Comparison of ENCODE assay signal across 18 mouse cellular contexts in the genomic region with DNA sequence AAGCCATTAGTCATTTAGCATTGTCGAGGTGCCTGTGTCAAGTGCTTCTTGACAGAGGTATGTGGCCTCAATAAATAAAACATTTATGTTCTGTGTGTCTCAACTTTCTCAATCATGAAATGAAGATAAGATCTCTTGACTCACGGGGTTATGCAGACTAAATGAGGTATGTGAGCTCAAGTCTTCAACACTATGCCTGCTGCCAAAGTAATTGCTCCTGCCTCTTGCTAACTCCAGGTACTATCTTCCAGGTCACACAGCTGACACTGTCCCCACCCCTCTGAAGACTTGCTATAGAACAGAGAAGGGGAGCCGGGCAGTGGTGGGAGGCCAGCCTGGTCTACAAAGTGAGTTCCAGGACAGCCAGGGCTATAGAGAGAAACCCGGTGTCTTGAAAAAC. TPM values are rescaled to one million over a fixed set of nuclear protein-coding genes. Genes with fewer than 3 reads are reported as not detected.
DNase-seq lines count a peak whose midpoint lies in the region; ATAC-seq and TF ChIP-seq lines count a peak whose summit lies in the region.
"Had no signal": no experiment of that assay in that cellular context is flagged by ENCODE, and none has a peak within 500 bp of the region (broad histone marks: within the 10 kb centered on the region; RNA-seq: fewer than 3 reads in every experiment).

No protein-coding gene starts in this region.

- no peak overlapping the region for H3K9ac ChIP-seq in heart, embryonic 11.5 days (ENCODE audit: low read depth, low read length)
- H3K9ac ChIP-seq in liver, postnatal 0 days (replicated peaks): peak overlapping the region; percentile 33; the same call in 1 of the 2 replicates
- no peak overlapping the region for H3K9ac ChIP-seq in stomach, embryonic 15.5 days
- H3K9ac ChIP-seq: embryonic facial prominence, embryonic 12.5 days; forebrain, postnatal 0 days had no signal

- H3K36me3 ChIP-seq in heart, embryonic 11.5 days (ENCODE audit: control insufficient read depth, insufficient read depth, low read length): no peaks in the 10 kb centered on the region
- no peaks in the 10 kb centered on the region for H3K36me3 ChIP-seq in liver, postnatal 0 days (replicated peaks; ENCODE audit: insufficient read depth, low read length)
- no peaks in the 10 kb centered on the region for H3K36me3 ChIP-seq in stomach, embryonic 15.5 days
- H3K36me3 ChIP-seq: embryonic facial prominence, embryonic 12.5 days; midbrain, embryonic 10.5 days had no signal

- H3K4me2 ChIP-seq in heart, embryonic 11.5 days: peak overlapping the region; percentile 34; the same call in 1 of the 2 replicates
- peak overlapping the region; percentile 47; the same call in 1 of the 2 replicates for H3K4me2 ChIP-seq in liver, postnatal 0 days (ENCODE audit: low read depth, low read length)
- H3K4me2 ChIP-seq in stomach, embryonic 15.5 days: no peak overlapping the region
- H3K4me2 ChIP-seq: embryonic facial prominence, embryonic 12.5 days had no signal

- no peak for DNase-seq in heart, postnatal 4 days
- DNase-seq in fat pad, adult 2 months (ENCODE audit: extremely low read depth, low read depth, low spot score): peak; percentile 61
- DNase-seq in liver, postnatal 0 days: no peak
- DNase-seq in urinary bladder, postnatal 4 days (ENCODE audit: low spot score in 2 of 2): no peak
- no peak for DNase-seq in layer of hippocampus, adult 18-20 months (ENCODE audit: low spot score in 2 of 2)
- DNase-seq in kidney, postnatal 4 days: no peak
- DNase-seq: adrenal gland, postnatal 10 days; cerebellum, adult 11 months; forebrain, postnatal 0 days; gastrocnemius, postnatal 36 days; kidney, adult 2 months; layer of hippocampus, adult 9-11 months had no signal

- no peak; the same call in 1 of the 2 replicates for ATAC-seq in heart, embryonic 11.5 days (replicated peaks; ENCODE audit: insufficient number of reproducible peaks, low FRiP score, low TSS enrichment)
- ATAC-seq in liver, postnatal 0 days: 0 out of 2 replicates have a peak, but pooled peaks have one; percentile 14
- ATAC-seq in stomach, embryonic 15.5 days (ENCODE audit: insufficient read depth, low FRiP score, low read depth): peak; percentile 53; the same call in 1 of the 2 replicates
- ATAC-seq: forebrain, postnatal 0 days had no signal

- H3K4me3 ChIP-seq in heart, embryonic 11.5 days (ENCODE audit: low read depth, low read length): no peak overlapping the region
- no peak overlapping the region for H3K4me3 ChIP-seq in liver, postnatal 0 days (ENCODE audit: low read depth, low read length)
- H3K4me3 ChIP-seq in stomach, embryonic 15.5 days (replicated peaks): no peak overlapping the region
- H3K4me3 ChIP-seq: embryonic facial prominence, embryonic 12.5 days; midbrain, embryonic 10.5 days; myocyte had no signal

- H3K27me3 ChIP-seq in heart, embryonic 11.5 days (ENCODE audit: control insufficient read depth, insufficient read depth, low read length): 0 out of 2 replicates have a peak, but pooled peaks cover 2% of the 10 kb centered on the region
- H3K27me3 ChIP-seq in liver, postnatal 0 days (ENCODE audit: insufficient read depth, low read length): no peaks in the 10 kb centered on the region
- H3K27me3 ChIP-seq in stomach, embryonic 15.5 days (replicated peaks): no peaks in the 10 kb centered on the region
- H3K27me3 ChIP-seq: embryonic facial prominence, embryonic 12.5 days had no signal

- H3K27ac ChIP-seq in heart, embryonic 11.5 days (ENCODE audit: low read depth, low read length): peak overlapping the region; percentile 70; the same call in 1 of the 2 replicates
- H3K27ac ChIP-seq in liver, postnatal 0 days (ENCODE audit: low read depth): peak overlapping the region; percentile 49; the same call in 1 of the 2 replicates
- peak overlapping the region; percentile 84 for H3K27ac ChIP-seq in stomach, embryonic 15.5 days
- H3K27ac ChIP-seq: embryonic facial prominence, embryonic 12.5 days; midbrain, embryonic 10.5 days had no signal

- TF ChIP-seq EP300 in liver, postnatal 0 days (IDR thresholded peaks at IDR 0.05; ENCODE audit: low read depth): no peak

- peaks cover 11% of the 10 kb centered on the region; the same call in 1 of the 2 replicates for H3K4me1 ChIP-seq in heart, embryonic 11.5 days (ENCODE audit: control insufficient read depth, insufficient read depth, low read length)
- H3K4me1 ChIP-seq in liver, postnatal 0 days (ENCODE audit: insufficient read depth): peaks cover 20% of the 10 kb centered on the region
- no peaks in the 10 kb centered on the region; the same call in 1 of the 2 replicates for H3K4me1 ChIP-seq in stomach, embryonic 15.5 days

- TF ChIP-seq CTCF in liver, postnatal 0 days (IDR thresholded peaks at IDR 0.05; ENCODE audit: low read depth): no peak

- H3K9me3 ChIP-seq in heart, embryonic 11.5 days (replicated peaks; ENCODE audit: control insufficient read depth, low read length): no peaks in the 10 kb centered on the region
- no peaks in the 10 kb centered on the region for H3K9me3 ChIP-seq in liver, postnatal 0 days (ENCODE audit: low read length)
- no peaks in the 10 kb centered on the region for H3K9me3 ChIP-seq in stomach, embryonic 15.5 days
- H3K9me3 ChIP-seq: embryonic facial prominence, embryonic 12.5 days; midbrain, embryonic 10.5 days had no signal

- WGBS in heart, embryonic 11.5 days (ENCODE audit: insufficient replicate concordance): 45% methylated on average over 4 of the region's 4 CpGs
- whole genome bisulfite sequencing in liver, postnatal 0 days (ENCODE audit: insufficient replicate concordance): 35% methylated on average over 4 of the region's 4 CpGs
- 22% methylated on average over 4 of the region's 4 CpGs for WGBS in stomach, embryonic 15.5 days

RNA-seq across cellular contexts. Expression of gene Liph, which starts 0.9 kb away (rescaled TPM):
- polyA plus RNA-seq in heart, embryonic 11.5 days (2014; fragmentation: Nextera tagmentation; extraction: Ambion mirVana): 0.27 and 0.96 TPM in 2 replicates
- under 1 TPM in 1 of 2 experiments, not detected in 1; 0.17 TPM for total RNA-seq in heart, postnatal 4 days (2021)
- polyA plus RNA-seq in liver, postnatal 0 days (2015; fragmentation: Nextera tagmentation; extraction: Ambion mirVana): 0.33 and 0.48 TPM in 2 replicates
- polyA plus RNA-seq in stomach, embryonic 15.5 days (2015; fragmentation: Nextera tagmentation; extraction: Ambion mirVana): 15.9 and 21.4 TPM in 2 replicates
- total RNA-seq in layer of hippocampus, adult 18-20 months (2021): under 1 TPM; 0.20 to 0.30 TPM
- total RNA-seq: gastrocnemius, postnatal 36 days; heart, postnatal 25 days had no signal

RNA-seq across cellular contexts. Expression of gene Senp2, which starts 12.9 kb away (rescaled TPM):
- polyA plus RNA-seq in heart, embryonic 11.5 days (2014; fragmentation: Nextera tagmentation; extraction: Ambion mirVana): 37.8 and 39.7 TPM in 2 replicates
- 10 to 100 TPM; 25.5 to 26.7 TPM for total RNA-seq in heart, postnatal 4 days (2021)
- polyA plus RNA-seq in liver, postnatal 0 days (2015; fragmentation: Nextera tagmentation; extraction: Ambion mirVana): 14.1 and 15.5 TPM in 2 replicates
- polyA plus RNA-seq in stomach, embryonic 15.5 days (2015; fragmentation: Nextera tagmentation; extraction: Ambion mirVana): 42.4 and 42.9 TPM in 2 replicates
- 10 to 100 TPM; 82.8 to 88.4 TPM for total RNA-seq in layer of hippocampus, adult 18-20 months (2021)

RNA-seq across cellular contexts. Expression of gene Tmem41a, which starts 49.0 kb away (rescaled TPM):
- polyA plus RNA-seq in heart, embryonic 11.5 days (2014; fragmentation: Nextera tagmentation; extraction: Ambion mirVana): 31.2 and 39.4 TPM in 2 replicates
- total RNA-seq in heart, postnatal 4 days (2021): 10 to 100 TPM; 19.4 to 23.7 TPM
- 17.9 and 18.4 TPM in 2 replicates for polyA plus RNA-seq in liver, postnatal 0 days (2015; fragmentation: Nextera tagmentation; extraction: Ambion mirVana)
- 40.6 and 42.0 TPM in 2 replicates for polyA plus RNA-seq in stomach, embryonic 15.5 days (2015; fragmentation: Nextera tagmentation; extraction: Ambion mirVana)
- total RNA-seq in layer of hippocampus, adult 18-20 months (2021): 10 to 100 TPM; 15.7 to 16.0 TPM
